Mouse (Mus musculus) B cell, adult 2 months (primary cell): ENCODE measurements at regions not wholly inside any gene's neighbourhood (a gene's known extent, or its start where the extent isn't known, plus 50 kb on each side); places are given as distances from the start of the nearest gene placed in this dataset.
"Not testable (repeated sequence)": the region's sequence is repeated elsewhere in the genome, so short reads cannot be mapped to it uniquely, and the experiment has no call there.

Experiments used
- DNase-seq, 2 experiments: peaks; one replicate each; pipeline ENCODE4 v3.0.0; 2022

GRCm38 (mm10) chr13:3035291-3035690 lies 502.6 kb upstream of the Gdi2 start:
- DNase-seq, result not testable (repeated sequence)

GRCm38 (mm10) chr13:3037010-3037409 lies 500.9 kb upstream of the Gdi2 start:
- peak; percentile 3 to 13 for DNase-seq

GRCm38 (mm10) chr13:3046381-3047105 lies 491.3 kb upstream of the Gdi2 start:
- DNase-seq, result not testable (repeated sequence)

GRCm38 (mm10) chr13:3083480-3083879 lies 454.4 kb upstream of the Gdi2 start:
- DNase-seq, result not testable (repeated sequence)

GRCm38 (mm10) chr13:3089971-3090370 lies 447.9 kb upstream of the Gdi2 start:
- not testable (repeated sequence) for DNase-seq

GRCm38 (mm10) chr13:3106543-3106942 lies 431.3 kb upstream of the Gdi2 start:
- DNase-seq, result not testable (repeated sequence)

GRCm38 (mm10) chr13:3128150-3128549 lies 409.7 kb upstream of the Gdi2 start:
- not testable (repeated sequence) for DNase-seq

GRCm38 (mm10) chr13:3137281-3137680 lies 400.6 kb upstream of the Gdi2 start:
- not testable (repeated sequence) for DNase-seq

GRCm38 (mm10) chr13:3138698-3139097 lies 399.2 kb upstream of the Gdi2 start:
- DNase-seq, result no peak

- DNase-seq, result not testable (repeated sequence)
Observed at GRCm38 (mm10) chr13:3145513-3145912, 392.4 kb upstream of the Gdi2 start.
